Mouse (Mus musculus): ENCODE measurements around the gene Xdh. TPM values are rescaled to one million over a fixed set of nuclear protein-coding genes. Genes with fewer than 3 reads are reported as not detected.

Xdh gene
- polyA plus RNA-seq, 1 experiment from 2014 or later = 0.33 TPM

DNA sequence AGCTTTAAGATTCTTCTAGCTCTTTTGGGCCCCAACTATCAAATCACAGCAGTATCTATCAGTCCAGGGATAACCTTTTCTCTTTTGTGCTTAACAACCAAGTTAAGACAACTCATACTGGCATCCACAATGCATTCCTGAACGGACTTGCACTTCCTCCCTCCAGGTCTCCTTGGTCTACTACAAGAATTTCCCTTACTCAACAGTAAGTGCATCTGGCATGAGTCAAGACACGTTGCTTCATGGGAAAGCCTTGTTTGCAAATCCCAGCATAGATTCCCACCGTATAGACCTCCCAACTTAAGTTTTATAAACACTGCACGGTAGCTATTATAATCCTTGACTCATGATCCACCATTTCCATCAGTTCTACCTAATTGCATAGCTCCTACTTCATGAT is 16.4 kb downstream of the Xdh start:
- no peak for DNase-seq (ENCODE audit: low spot score)
- no peaks in the 10 kb centered on the region for H3K4me1 ChIP-seq (ENCODE audit: control insufficient read depth, insufficient read depth, low read length)
- H3K27me3 ChIP-seq (ENCODE audit: control insufficient read depth, insufficient read depth, low read length) = no peaks in the 10 kb centered on the region
- H3K36me3 ChIP-seq (ENCODE audit: control insufficient read depth, insufficient read depth, low read length) = no peaks in the 10 kb centered on the region
- H3K9ac ChIP-seq (ENCODE audit: low read length) = no peak overlapping the region
- 88% methylated on average over 4 of the region's 4 CpGs for WGBS
- H3K4me3 ChIP-seq (ENCODE audit: low read depth, low read length) = no peak overlapping the region
- H3K9me3 ChIP-seq (ENCODE audit: control insufficient read depth, low read length) = no peaks in the 10 kb centered on the region
- H3K4me2 ChIP-seq (ENCODE audit: low read depth) = no peak overlapping the region
- no peak for ATAC-seq (ENCODE audit: insufficient read depth, low FRiP score, low TSS enrichment)
- H3K27ac ChIP-seq (ENCODE audit: low read depth, low read length) = no peak overlapping the region

- ATAC-seq (ENCODE audit: insufficient read depth, low FRiP score, low TSS enrichment) = no peak
- no peak overlapping the region for H3K27ac ChIP-seq (ENCODE audit: low read depth, low read length)
Observed at GRCm38 (mm10) chr17:73932497-73933059, 17.4 kb downstream of the Xdh start.

DNA sequence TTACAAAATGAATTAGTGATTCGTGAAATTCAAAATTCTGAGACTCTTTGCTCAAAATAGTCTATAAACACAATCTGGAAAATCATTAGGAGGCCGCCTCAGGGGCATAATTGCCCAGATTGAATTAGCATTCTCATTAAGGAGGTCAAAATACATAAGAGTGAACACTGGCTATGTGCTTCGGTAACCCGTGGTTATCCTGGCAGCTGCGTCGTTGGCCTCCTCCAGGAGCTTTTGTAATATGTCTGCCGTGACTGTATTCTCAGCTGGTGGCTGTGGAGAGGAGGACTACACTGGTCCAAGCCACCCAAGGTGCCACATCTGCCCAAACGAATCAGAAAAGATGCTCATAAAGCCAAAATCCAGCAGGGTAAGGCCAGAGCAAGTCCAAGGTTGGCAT is 30.5 kb downstream of the Xdh start:
- ATAC-seq (ENCODE audit: insufficient read depth, low FRiP score, low TSS enrichment) = no peak
- 83% methylated on average over 8 of the region's 8 CpGs for WGBS
- Histone ChIP-seq H3K4me3 (ENCODE audit: low read depth, low read length) (no peak overlapping the region), H3K4me2 (ENCODE audit: low read depth) (no peak overlapping the region), H3K4me1 (ENCODE audit: control insufficient read depth, insufficient read depth, low read length) (no peaks in the 10 kb centered on the region), H3K9ac (ENCODE audit: low read length) (no peak overlapping the region), H3K36me3 (ENCODE audit: control insufficient read depth, insufficient read depth, low read length) (no peaks in the 10 kb centered on the region), H3K27me3 (ENCODE audit: control insufficient read depth, insufficient read depth, low read length) (no peaks in the 10 kb centered on the region), H3K27ac (ENCODE audit: low read depth, low read length) (no peak overlapping the region), H3K9me3 (ENCODE audit: control insufficient read depth, low read length) (no peaks in the 10 kb centered on the region)
- no peak for DNase-seq (ENCODE audit: low spot score)

More at GRCm38 (mm10) chr17:73932497-73933059, 17.4 kb downstream of the Xdh start:
- H3K4me1 ChIP-seq (ENCODE audit: control insufficient read depth, insufficient read depth, low read length) = no peaks in the 10 kb centered on the region
- no peak for DNase-seq (ENCODE audit: low spot score)
- no peak overlapping the region for H3K4me3 ChIP-seq (ENCODE audit: low read depth, low read length)
- no peaks in the 10 kb centered on the region for H3K27me3 ChIP-seq (ENCODE audit: control insufficient read depth, insufficient read depth, low read length)
- no peak overlapping the region for H3K9ac ChIP-seq (ENCODE audit: low read length)
- H3K9me3 ChIP-seq (ENCODE audit: control insufficient read depth, low read length) = no peaks in the 10 kb centered on the region
- no peak overlapping the region for H3K4me2 ChIP-seq (ENCODE audit: low read depth)
- H3K36me3 ChIP-seq (ENCODE audit: control insufficient read depth, insufficient read depth, low read length) = no peaks in the 10 kb centered on the region
- WGBS = 80% methylated on average over 4 of the region's 4 CpGs

DNA sequence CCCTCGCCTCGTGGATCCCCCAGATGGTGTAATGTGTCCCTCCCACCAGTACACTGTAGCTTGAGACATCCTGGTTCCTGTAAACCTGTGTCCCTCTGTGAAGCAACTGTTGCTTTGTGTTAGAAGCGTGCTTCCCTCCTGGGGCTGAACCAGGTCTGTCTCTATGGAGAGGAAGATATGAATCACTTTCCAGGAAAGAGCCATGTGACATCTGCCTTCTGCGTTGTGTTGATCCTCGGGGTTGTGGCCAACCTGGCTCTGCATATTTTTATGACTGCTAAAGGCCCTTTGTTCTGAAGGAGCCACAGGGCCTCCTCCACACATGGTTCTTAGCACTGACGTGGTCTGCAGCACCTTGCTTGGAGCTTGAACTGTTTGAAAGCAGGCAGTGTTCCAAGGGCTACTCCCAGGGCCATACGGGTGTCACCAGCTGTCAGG is 31.0 kb downstream of the Xdh start:
- H3K36me3 ChIP-seq (ENCODE audit: control insufficient read depth, insufficient read depth, low read length) = no peaks in the 10 kb centered on the region
- no peak overlapping the region for H3K27ac ChIP-seq (ENCODE audit: low read depth, low read length)
- DNase-seq (ENCODE audit: low spot score) (no peak), ATAC-seq (ENCODE audit: insufficient read depth, low FRiP score, low TSS enrichment) (no peak)
- no peak overlapping the region for H3K9ac ChIP-seq (ENCODE audit: low read length)
- no peaks in the 10 kb centered on the region for H3K4me1 ChIP-seq (ENCODE audit: control insufficient read depth, insufficient read depth, low read length)
- no peaks in the 10 kb centered on the region for H3K9me3 ChIP-seq (ENCODE audit: control insufficient read depth, low read length)
- no peak overlapping the region for H3K4me2 ChIP-seq (ENCODE audit: low read depth)
- 72% methylated on average over 7 of the region's 7 CpGs for WGBS
- H3K4me3 ChIP-seq (ENCODE audit: low read depth, low read length) = no peak overlapping the region
- no peaks in the 10 kb centered on the region for H3K27me3 ChIP-seq (ENCODE audit: control insufficient read depth, insufficient read depth, low read length)

- no peak for DNase-seq (ENCODE audit: low spot score)
- 92% methylated on average over 3 of the region's 3 CpGs for WGBS
- Histone ChIP-seq H3K36me3 (ENCODE audit: control insufficient read depth, insufficient read depth, low read length) (no peaks in the 10 kb centered on the region), H3K9ac (ENCODE audit: low read length) (no peak overlapping the region), H3K4me3 (ENCODE audit: low read depth, low read length) (no peak overlapping the region), H3K27me3 (ENCODE audit: control insufficient read depth, insufficient read depth, low read length) (no peaks in the 10 kb centered on the region), H3K4me1 (ENCODE audit: control insufficient read depth, insufficient read depth, low read length) (no peaks in the 10 kb centered on the region), H3K4me2 (ENCODE audit: low read depth) (no peak overlapping the region), H3K9me3 (ENCODE audit: control insufficient read depth, low read length) (no peaks in the 10 kb centered on the region), H3K27ac (ENCODE audit: low read depth, low read length) (no peak overlapping the region)
- no peak for ATAC-seq (ENCODE audit: insufficient read depth, low FRiP score, low TSS enrichment)
Observed at GRCm38 (mm10) chr17:73918138-73918537, 31.9 kb downstream of the Xdh start.

DNA sequence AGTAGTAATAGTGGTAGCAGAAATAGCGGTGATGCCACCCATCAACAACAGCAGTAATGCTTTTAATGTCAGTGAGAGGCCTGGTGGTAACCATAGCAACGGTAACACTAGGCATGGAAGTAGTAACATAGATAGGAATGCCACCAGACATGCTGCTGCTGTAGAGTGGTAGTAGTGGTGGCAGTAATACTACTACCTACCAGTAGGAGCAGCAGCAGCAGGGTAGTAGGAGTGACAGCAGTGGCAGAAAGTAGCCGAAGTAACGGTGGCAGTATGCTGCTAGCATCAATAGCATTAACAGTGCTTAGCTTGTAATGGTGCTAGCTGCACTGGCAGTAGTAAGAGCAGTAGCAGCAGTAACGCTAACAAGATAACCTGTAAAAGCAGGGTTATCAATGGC is 32.3 kb downstream of the Xdh start:
- DNase-seq (ENCODE audit: low spot score) (no peak), ATAC-seq (ENCODE audit: insufficient read depth, low FRiP score, low TSS enrichment) (no peak)
- H3K9me3 ChIP-seq (ENCODE audit: control insufficient read depth, low read length) = no peaks in the 10 kb centered on the region
- H3K36me3 ChIP-seq (ENCODE audit: control insufficient read depth, insufficient read depth, low read length) = no peaks in the 10 kb centered on the region
- H3K4me3 ChIP-seq (ENCODE audit: low read depth, low read length) = no peak overlapping the region
- H3K9ac ChIP-seq (ENCODE audit: low read length) = no peak overlapping the region
- H3K4me2 ChIP-seq (ENCODE audit: low read depth) = no peak overlapping the region
- no peaks in the 10 kb centered on the region for H3K4me1 ChIP-seq (ENCODE audit: control insufficient read depth, insufficient read depth, low read length)
- H3K27me3 ChIP-seq (ENCODE audit: control insufficient read depth, insufficient read depth, low read length) = no peaks in the 10 kb centered on the region
- no peak overlapping the region for H3K27ac ChIP-seq (ENCODE audit: low read depth, low read length)
- 86% methylated on average over 5 of the region's 5 CpGs for WGBS

DNA sequence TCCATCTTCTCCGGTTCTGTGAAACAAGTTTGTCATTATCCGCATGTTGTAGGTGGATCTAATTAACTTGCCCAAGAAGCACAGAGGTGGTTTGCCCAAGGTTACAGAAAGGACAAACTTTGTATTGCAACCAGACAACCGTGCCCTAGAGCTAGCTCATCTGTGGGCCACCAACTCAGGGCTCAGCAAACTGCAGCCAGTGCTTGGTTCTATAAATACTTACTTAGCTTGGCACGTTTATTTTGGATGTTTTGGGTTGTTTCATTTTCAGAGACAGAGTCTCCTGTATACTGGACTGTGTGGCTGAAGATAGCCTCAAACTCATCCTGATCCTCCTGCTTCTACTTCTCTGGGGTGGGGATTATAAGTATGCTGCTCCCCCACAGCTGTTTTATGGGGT is 35.3 kb downstream of the Xdh start:
- Histone ChIP-seq H3K36me3 (ENCODE audit: control insufficient read depth, insufficient read depth, low read length) (no peaks in the 10 kb centered on the region), H3K4me1 (ENCODE audit: control insufficient read depth, insufficient read depth, low read length) (no peaks in the 10 kb centered on the region), H3K9ac (ENCODE audit: low read length) (no peak overlapping the region), H3K4me2 (ENCODE audit: low read depth) (no peak overlapping the region), H3K9me3 (ENCODE audit: control insufficient read depth, low read length) (no peaks in the 10 kb centered on the region), H3K27ac (ENCODE audit: low read depth, low read length) (no peak overlapping the region), H3K4me3 (ENCODE audit: low read depth, low read length) (no peak overlapping the region), H3K27me3 (ENCODE audit: control insufficient read depth, insufficient read depth, low read length) (no peaks in the 10 kb centered on the region)
- no peak for ATAC-seq (ENCODE audit: insufficient read depth, low FRiP score, low TSS enrichment)
- no peak for DNase-seq (ENCODE audit: low spot score)
- 79% methylated on average over 4 of the region's 4 CpGs for WGBS

- no peaks in the 10 kb centered on the region for H3K9me3 ChIP-seq (ENCODE audit: control insufficient read depth, low read length)
- H3K4me3 ChIP-seq (ENCODE audit: low read depth, low read length) = no peak overlapping the region
- no peaks in the 10 kb centered on the region for H3K36me3 ChIP-seq (ENCODE audit: control insufficient read depth, insufficient read depth, low read length)
- H3K4me1 ChIP-seq (ENCODE audit: control insufficient read depth, insufficient read depth, low read length) = no peaks in the 10 kb centered on the region
- DNase-seq (ENCODE audit: low spot score) (no peak), ATAC-seq (ENCODE audit: insufficient read depth, low FRiP score, low TSS enrichment) (no peak)
- H3K4me2 ChIP-seq (ENCODE audit: low read depth) = no peak overlapping the region
- H3K9ac ChIP-seq (ENCODE audit: low read length) = no peak overlapping the region
- no peaks in the 10 kb centered on the region for H3K27me3 ChIP-seq (ENCODE audit: control insufficient read depth, insufficient read depth, low read length)
- no peak overlapping the region for H3K27ac ChIP-seq (ENCODE audit: low read depth, low read length)
- 87% methylated on average over 8 of the region's 8 CpGs for WGBS
Observed at GRCm38 (mm10) chr17:73906076-73906475, 43.9 kb downstream of the Xdh start.

GRCm38 (mm10) chr17:73905043-73905750 is 44.8 kb downstream of the Xdh start:
- Histone ChIP-seq H3K27me3 (ENCODE audit: control insufficient read depth, insufficient read depth, low read length) (no peaks in the 10 kb centered on the region), H3K9me3 (ENCODE audit: control insufficient read depth, low read length) (no peaks in the 10 kb centered on the region), H3K9ac (ENCODE audit: low read length) (no peak overlapping the region), H3K4me1 (ENCODE audit: control insufficient read depth, insufficient read depth, low read length) (no peaks in the 10 kb centered on the region), H3K4me3 (ENCODE audit: low read depth, low read length) (no peak overlapping the region), H3K36me3 (ENCODE audit: control insufficient read depth, insufficient read depth, low read length) (no peaks in the 10 kb centered on the region), H3K27ac (ENCODE audit: low read depth, low read length) (no peak overlapping the region), H3K4me2 (ENCODE audit: low read depth) (no peak overlapping the region)
- no peak for ATAC-seq (ENCODE audit: insufficient read depth, low FRiP score, low TSS enrichment)
- no peak for DNase-seq (ENCODE audit: low spot score)
- WGBS = 83% methylated on average over 7 of the region's 7 CpGs

Measured in neural tube, embryonic 11.5 days (tissue).